Mouse (Mus musculus) kidney, adult 2 months (tissue): ENCODE data around the gene Rora.

Source experiments
- CTCF ChIP-seq: fragments of 200-500 bp; conservative IDR thresholded peaks from 2 replicates; pipeline ENCODE4 v1.5.1; 2011; ENCODE audit warnings: low read depth, mild to moderate bottlenecking, control low read depth, low read length, moderate library complexity, mixed read lengths; ENCODE audit not compliant: insufficient read depth, insufficient read length
- POLR2A ChIP-seq: fragments of 200-500 bp; IDR thresholded peaks from one replicate; pipeline ENCODE4 v1.6.1; 2011; ENCODE audit warnings: low read depth, low read length, control low read depth

- TF ChIP-seq POLR2A = no peak
- TF ChIP-seq CTCF = no peak
Measured at GRCm38 (mm10) chr9:69121117-69121740, 467.6 kb downstream of the Rora start.
